Mouse (Mus musculus): ENCODE results near the gene Gm49383. TPM values are rescaled to one million over a fixed set of nuclear protein-coding genes. Genes with fewer than 3 reads are reported as not detected.

Gm49383 gene
- polyA plus RNA-seq, 1 experiment = 2.6 TPM

DNA sequence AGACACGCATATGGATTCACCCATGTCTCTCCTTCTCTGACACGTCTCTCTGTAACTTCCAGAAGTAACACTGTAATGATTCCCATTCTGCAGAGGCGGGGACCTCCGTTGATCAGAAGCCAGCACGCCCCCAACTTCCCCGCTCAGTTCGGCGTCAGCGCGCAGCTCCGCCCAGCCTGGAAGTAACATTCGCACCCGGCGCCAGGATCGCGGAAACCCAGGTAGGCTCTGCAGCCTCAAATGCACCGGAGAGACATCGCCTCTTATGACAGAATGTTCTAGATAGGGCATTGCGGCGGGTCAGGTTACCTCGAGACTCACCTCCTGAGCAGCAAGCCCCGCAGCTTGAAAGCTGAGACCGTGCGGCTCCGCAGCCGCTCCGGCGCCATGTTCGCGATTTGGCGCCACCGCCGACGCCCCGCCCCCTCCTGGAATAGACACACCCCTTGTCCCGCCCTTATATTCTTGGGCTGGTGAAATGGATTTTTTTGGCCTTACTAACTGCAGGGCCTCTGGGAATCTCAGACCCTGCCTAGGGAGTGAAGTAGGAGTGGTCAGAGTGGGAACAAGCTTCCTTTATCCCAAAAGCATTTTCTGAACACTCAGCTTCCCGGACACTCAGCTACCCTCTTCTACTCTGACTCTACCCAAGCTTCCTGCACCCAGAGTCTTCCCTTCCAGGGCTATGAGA is 31.0 kb upstream of the Gm49383 start, which contains the start of gene Pole2:
TSS of gene Pole2 (minus strand) at position 420 of the 691 bp plus-strand sequence.
- no peak for TF ChIP-seq CTCF (conservative IDR thresholded peaks at IDR 0.05; ENCODE audit: insufficient read depth, insufficient read length, low read depth, low read length)
- no peak for TF ChIP-seq POLR2A (IDR thresholded peaks at IDR 0.05; ENCODE audit: low read depth, low read length)
- DNase-seq = peak; percentile 92
- H3K4me1 ChIP-seq (ENCODE audit: control insufficient read depth, insufficient read depth, low read length) = no peaks in the 10 kb centered on the region
- peak within 1 kb of the TSS; percentile 24; the same call in 1 of the 2 replicates for H3K27ac ChIP-seq (ENCODE audit: insufficient read depth, low read depth, low read length)
- peak within 1 kb of the TSS; percentile 70 for H3K4me3 ChIP-seq (ENCODE audit: insufficient read depth, low read depth, low read length)
- no peaks in the 10 kb centered on the region for H3K27me3 ChIP-seq (replicated peaks; ENCODE audit: control insufficient read depth, insufficient read depth, low read length)
- under 1% methylated on average over 37 of the region's 37 CpGs for WGBS
- H3K36me3 ChIP-seq (ENCODE audit: control insufficient read depth, insufficient read depth, low read length) = no peaks in the 10 kb centered on the region

GRCm38 (mm10) chr12:69220613-69221277 is 23.8 kb upstream of the Gm49383 start:
- Histone ChIP-seq H3K4me1 (ENCODE audit: control insufficient read depth, insufficient read depth, low read length) (no peaks in the 10 kb centered on the region), H3K27ac (ENCODE audit: insufficient read depth, low read depth, low read length) (no peak overlapping the region), H3K36me3 (ENCODE audit: control insufficient read depth, insufficient read depth, low read length) (no peaks in the 10 kb centered on the region), H3K27me3 (replicated peaks; ENCODE audit: control insufficient read depth, insufficient read depth, low read length) (no peaks in the 10 kb centered on the region), H3K4me3 (ENCODE audit: insufficient read depth, low read depth, low read length) (no peak overlapping the region)
- no peak for TF ChIP-seq POLR2A (IDR thresholded peaks at IDR 0.05; ENCODE audit: low read depth, low read length)
- TF ChIP-seq CTCF (conservative IDR thresholded peaks at IDR 0.05; ENCODE audit: insufficient read depth, insufficient read length, low read depth, low read length) = no peak
- 50% methylated on average over 19 of the region's 19 CpGs for WGBS
- peak; percentile 51 for DNase-seq

GRCm38 (mm10) chr12:69216587-69216986 is 19.7 kb upstream of the Gm49383 start:
- Histone ChIP-seq H3K4me1 (ENCODE audit: control insufficient read depth, insufficient read depth, low read length) (no peaks in the 10 kb centered on the region), H3K27me3 (replicated peaks; ENCODE audit: control insufficient read depth, insufficient read depth, low read length) (no peaks in the 10 kb centered on the region), H3K27ac (ENCODE audit: insufficient read depth, low read depth, low read length) (no peak overlapping the region), H3K4me3 (ENCODE audit: insufficient read depth, low read depth, low read length) (no peak overlapping the region), H3K36me3 (ENCODE audit: control insufficient read depth, insufficient read depth, low read length) (no peaks in the 10 kb centered on the region)
- WGBS = 98% methylated on average over 7 of the region's 7 CpGs
- TF ChIP-seq POLR2A (IDR thresholded peaks at IDR 0.05; ENCODE audit: low read depth, low read length) (no peak), CTCF (conservative IDR thresholded peaks at IDR 0.05; ENCODE audit: insufficient read depth, insufficient read length, low read depth, low read length) (no peak)
- DNase-seq = no peak

DNA sequence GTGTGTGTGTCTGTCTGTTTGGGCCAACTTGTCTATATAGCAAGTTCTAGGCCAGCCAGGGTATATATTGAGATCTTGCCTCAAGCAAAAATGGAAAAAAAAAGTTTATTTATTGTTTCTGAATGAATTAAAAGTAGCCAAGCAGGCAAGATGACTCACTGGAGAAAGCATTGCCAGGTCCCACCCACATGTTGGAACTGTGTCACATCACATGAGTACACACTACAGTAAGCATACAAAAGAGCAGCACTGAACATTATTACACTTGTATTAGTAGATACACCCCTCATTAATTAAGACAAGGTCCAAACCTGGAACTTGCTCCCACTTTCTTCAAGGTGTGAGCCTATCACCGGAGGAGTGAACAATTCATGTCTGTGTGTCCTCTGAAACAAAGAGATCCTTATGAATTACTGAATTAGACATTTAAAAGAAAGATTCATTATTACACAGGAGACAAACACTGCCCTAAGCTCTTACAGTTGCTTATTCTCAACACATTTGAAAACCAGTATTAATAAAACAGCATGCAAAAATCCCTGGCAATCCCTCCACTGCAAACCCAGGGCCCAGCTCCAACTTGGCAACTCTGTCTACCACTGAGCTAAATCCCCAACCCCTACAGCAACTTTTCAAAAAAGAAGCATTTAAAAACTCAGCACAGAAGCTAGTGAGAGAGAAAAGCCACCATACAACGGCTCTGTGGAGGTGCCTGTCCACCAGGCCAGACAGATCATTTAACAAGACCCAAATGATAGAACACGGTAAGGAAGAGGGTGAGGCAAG is 18.3 kb upstream of the Gm49383 start:
- Histone ChIP-seq H3K27ac (ENCODE audit: insufficient read depth, low read depth, low read length) (no peak overlapping the region), H3K27me3 (replicated peaks; ENCODE audit: control insufficient read depth, insufficient read depth, low read length) (no peaks in the 10 kb centered on the region), H3K4me1 (ENCODE audit: control insufficient read depth, insufficient read depth, low read length) (no peaks in the 10 kb centered on the region), H3K36me3 (ENCODE audit: control insufficient read depth, insufficient read depth, low read length) (no peaks in the 10 kb centered on the region), H3K4me3 (ENCODE audit: insufficient read depth, low read depth, low read length) (no peak overlapping the region)
- DNase-seq = no peak
- 91% methylated on average over 3 of the region's 3 CpGs for WGBS
- TF ChIP-seq CTCF (conservative IDR thresholded peaks at IDR 0.05; ENCODE audit: insufficient read depth, insufficient read length, low read depth, low read length) (no peak), POLR2A (IDR thresholded peaks at IDR 0.05; ENCODE audit: low read depth, low read length) (no peak)

- Histone ChIP-seq H3K36me3 (ENCODE audit: control insufficient read depth, insufficient read depth, low read length) (no peaks in the 10 kb centered on the region), H3K27ac (ENCODE audit: insufficient read depth, low read depth, low read length) (no peak overlapping the region)
- WGBS = 91% methylated on average over 7 of the region's 7 CpGs
These were observed 17.5 kb upstream of the Gm49383 start for GRCm38 (mm10) chr12:69214393-69214792.

DNA sequence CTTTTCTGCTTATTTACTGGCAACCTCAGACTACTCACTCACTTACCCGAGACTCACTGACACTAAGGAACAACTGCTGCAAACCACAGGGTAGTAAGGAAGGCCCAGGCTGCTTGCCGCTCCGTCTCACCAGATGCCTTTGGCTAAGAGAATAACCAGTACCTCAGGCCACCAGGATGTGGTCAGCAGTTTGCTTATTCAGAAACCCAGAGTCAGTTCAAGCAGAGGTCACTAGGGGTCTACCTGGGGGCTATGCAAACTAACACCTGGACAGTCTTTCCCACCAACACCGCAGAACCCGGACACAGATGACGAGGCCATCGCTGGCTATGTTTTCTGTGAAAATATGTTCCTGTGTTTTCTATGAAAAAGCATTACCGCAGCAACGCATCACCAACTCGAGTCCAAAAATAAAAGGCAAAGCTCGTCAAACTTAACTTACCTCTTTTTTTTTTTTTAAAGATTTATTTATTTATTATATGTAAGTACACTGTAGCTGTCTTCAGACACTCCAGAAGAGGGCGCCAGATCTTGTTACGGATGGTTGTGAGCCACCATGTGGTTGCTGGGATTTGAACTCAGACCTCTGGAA is 16.4 kb upstream of the Gm49383 start:
- H3K4me3 ChIP-seq (ENCODE audit: insufficient read depth, low read depth, low read length) = no peak overlapping the region
- no peaks in the 10 kb centered on the region for H3K4me1 ChIP-seq (ENCODE audit: control insufficient read depth, insufficient read depth, low read length)
- DNase-seq = no peak
- no peaks in the 10 kb centered on the region for H3K36me3 ChIP-seq (ENCODE audit: control insufficient read depth, insufficient read depth, low read length)
- H3K27me3 ChIP-seq (replicated peaks; ENCODE audit: control insufficient read depth, insufficient read depth, low read length) = no peaks in the 10 kb centered on the region
- no peak for TF ChIP-seq POLR2A (IDR thresholded peaks at IDR 0.05; ENCODE audit: low read depth, low read length)
- no peak for TF ChIP-seq CTCF (conservative IDR thresholded peaks at IDR 0.05; ENCODE audit: insufficient read depth, insufficient read length, low read depth, low read length)
- 93% methylated on average over 13 of the region's 13 CpGs for whole genome bisulfite sequencing
- no peak overlapping the region for H3K27ac ChIP-seq (ENCODE audit: insufficient read depth, low read depth, low read length)

More at GRCm38 (mm10) chr12:69214393-69214792, 17.5 kb upstream of the Gm49383 start:
- Histone ChIP-seq H3K27me3 (replicated peaks; ENCODE audit: control insufficient read depth, insufficient read depth, low read length) (no peaks in the 10 kb centered on the region), H3K4me1 (ENCODE audit: control insufficient read depth, insufficient read depth, low read length) (no peaks in the 10 kb centered on the region), H3K4me3 (ENCODE audit: insufficient read depth, low read depth, low read length) (no peak overlapping the region)
- no peak for DNase-seq
- TF ChIP-seq POLR2A (IDR thresholded peaks at IDR 0.05; ENCODE audit: low read depth, low read length) = no peak
- TF ChIP-seq CTCF (conservative IDR thresholded peaks at IDR 0.05; ENCODE audit: insufficient read depth, insufficient read length, low read depth, low read length) = no peak
